Mouse (Mus musculus): ENCODE results near the gene 1700029I15Rik.

1700029I15Rik gene

GRCm38 (mm10) chr2:92374514-92374913 lies 7.8 kb upstream of the 1700029I15Rik start, which contains the start of the genes Pex16 and Large2:
TSS of gene Pex16 (plus strand) at chr2:92374676.
TSS of gene Large2 (minus strand) at chr2:92374869.
- peak; percentile 48 for DNase-seq

GRCm38 (mm10) chr2:92375099-92375623 lies 7.2 kb upstream of the 1700029I15Rik start:
- peak; percentile 86 for DNase-seq

DNA sequence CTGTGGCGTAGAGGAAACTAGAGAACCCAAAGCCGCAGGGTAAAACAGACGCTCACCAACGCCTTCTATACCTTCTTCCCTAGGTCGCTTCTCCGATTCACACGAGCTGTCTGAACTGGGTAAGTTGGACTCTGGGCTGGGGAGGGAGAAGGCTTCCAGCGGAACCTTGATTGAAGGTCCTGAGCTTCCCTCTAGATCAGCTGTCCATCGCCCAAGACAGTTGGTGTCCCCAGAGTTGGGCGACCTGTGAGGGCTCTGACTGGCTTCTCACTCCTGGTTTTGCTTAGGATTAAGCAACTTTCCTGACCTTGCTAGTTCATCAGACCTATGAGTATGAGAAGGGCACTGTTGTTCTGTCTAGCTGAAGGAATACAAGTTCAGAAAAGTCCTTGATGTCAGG lies 6.5 kb upstream of the 1700029I15Rik start:
- DNase-seq, result no peak

DNA sequence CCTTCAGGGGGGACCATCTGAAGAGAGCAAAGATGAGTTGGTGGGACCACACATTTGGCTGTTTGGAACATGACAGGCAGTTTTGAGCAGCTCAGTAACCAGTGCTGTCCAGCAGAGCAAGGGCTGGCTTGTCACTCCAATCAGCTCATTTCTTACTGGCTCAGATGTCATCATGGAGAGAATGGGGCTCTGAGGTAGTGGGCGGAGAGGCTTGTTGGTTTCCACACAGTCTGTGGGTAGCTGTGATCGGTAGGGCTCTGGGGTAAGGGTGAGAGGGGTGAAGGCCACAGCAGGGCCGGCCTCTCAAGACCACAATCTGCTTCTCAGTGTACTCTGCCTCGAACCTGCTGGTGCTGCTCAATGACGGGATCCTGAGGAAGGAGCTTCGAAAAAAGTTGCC lies 6.0 kb upstream of the 1700029I15Rik start:
- DNase-seq, result no peak

GRCm38 (mm10) chr2:92377320-92377719 lies 5.0 kb upstream of the 1700029I15Rik start:
- DNase-seq, result no peak

GRCm38 (mm10) chr2:92379783-92380494 lies 2.4 kb upstream of the 1700029I15Rik start:
- DNase-seq, result no peak

DNA sequence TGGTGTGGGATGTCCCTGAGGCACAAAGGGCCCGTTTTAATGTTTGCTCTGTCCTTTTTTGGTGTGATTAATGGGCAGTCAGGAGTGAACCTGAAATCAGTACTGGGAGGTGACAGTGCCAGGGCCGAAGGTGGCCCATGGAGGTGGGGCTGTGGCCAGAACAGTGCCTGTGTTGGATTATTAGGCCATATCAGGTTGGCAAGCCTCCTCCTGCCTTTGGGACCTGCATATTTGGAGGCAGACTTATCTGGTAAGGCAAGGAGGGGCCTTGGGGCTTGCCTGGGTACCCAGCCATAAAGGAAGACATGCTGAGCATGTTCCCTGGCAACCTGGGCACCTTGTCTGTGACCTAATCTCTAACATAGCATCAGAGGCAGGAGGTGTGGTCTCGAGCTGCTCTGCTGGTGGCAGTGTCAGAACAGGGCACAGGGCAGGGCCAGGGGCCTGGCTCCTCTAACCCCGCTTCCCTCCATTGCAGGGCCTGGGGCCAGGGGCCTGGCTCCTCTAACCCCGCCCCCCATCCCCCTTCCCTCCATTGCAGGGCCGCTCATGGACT lies 1.8 kb upstream of the 1700029I15Rik start:
- no peak for DNase-seq

DNA sequence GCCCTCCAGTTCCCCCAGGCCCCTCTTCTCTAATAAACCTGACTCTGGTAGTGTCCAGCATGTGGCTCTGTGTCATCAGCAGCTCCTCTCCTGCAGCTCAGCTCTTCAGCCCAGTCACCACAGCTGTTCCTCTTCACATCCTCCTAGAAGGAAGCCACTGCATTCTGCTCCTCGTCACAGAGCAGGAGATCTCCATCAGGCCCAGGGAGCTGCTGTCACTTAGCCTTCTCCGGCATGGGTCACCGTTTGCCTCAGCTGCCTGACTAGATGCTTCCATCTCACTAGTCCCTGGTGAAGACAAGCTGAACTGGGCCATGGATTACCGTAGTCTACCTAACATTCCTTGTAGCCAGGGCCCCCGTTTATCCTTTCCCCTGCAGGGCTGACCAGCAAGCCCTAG lies 1.2 kb upstream of the 1700029I15Rik start:
- DNase-seq, result no peak

GRCm38 (mm10) chr2:92382759-92383158 lies 421 bp downstream of the 1700029I15Rik start:
- no peak for DNase-seq

DNA sequence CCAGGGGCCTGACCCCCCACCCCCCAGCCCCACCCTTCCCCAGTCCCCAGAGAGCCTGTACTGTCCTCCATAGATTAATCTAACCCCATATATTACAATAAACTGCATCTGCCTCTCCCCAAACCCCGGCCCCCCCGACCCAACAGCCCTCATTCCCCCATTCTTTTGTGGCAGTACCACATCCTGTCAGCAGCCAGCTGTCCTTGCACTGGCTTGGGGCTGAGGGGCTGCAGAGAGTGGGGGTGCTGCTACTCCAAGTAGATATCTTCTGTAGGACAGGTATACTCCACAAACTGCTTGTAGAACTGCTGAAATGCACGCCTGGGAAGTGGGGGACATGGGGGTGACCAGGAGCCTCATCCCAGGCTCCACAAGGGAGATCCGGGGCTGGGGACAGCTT lies 1.8 kb downstream of the 1700029I15Rik start:
- DNase-seq, result no peak

DNA sequence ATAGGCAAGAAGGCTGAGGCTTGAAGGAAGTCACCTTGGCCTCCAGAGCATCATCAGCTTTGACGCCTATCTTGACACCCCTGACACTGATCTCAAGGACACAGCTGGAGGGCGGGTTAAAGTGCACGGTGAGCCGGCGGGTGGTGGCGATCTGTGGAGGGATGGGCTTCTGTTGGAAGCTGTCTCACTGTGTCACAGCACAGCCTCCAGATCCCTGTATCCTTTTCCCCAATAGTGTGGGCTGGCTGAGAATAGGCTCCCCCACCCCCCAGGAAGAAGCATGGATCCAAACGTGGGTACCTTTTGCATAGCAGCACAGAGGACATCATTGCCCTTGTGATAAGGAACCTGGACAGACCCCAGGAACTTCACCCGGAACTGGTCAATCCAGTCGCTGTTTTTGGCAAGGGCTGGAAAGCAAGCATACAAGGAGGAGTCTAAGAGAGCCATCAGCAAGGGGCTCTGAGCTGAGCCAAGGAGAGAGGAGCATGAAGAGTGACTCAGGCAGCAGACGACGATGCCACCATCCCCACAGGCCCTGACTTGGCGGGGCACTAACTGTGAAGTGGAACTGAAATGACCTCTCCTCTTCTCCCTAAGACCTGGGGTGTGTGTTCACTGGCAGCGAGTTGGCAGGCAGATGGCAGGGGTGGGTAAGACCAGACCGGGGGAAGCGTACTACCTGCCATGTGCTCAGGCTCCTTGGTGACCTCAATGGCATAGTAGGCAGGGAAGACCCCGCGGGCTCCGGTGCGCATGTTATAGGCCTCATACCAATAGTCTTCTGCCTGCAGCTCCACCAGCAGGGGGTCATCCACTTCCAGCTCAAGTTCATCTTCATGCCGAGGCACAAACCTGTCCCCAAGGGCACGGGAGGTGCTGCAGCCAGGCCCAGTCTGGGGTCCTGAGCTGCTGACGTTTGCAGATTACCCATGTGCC lies 3.0 kb downstream of the 1700029I15Rik start:
- DNase-seq, result no peak

- no peak for DNase-seq
Observed at GRCm38 (mm10) chr2:92386821-92387570, 4.7 kb downstream of the 1700029I15Rik start.

DNA sequence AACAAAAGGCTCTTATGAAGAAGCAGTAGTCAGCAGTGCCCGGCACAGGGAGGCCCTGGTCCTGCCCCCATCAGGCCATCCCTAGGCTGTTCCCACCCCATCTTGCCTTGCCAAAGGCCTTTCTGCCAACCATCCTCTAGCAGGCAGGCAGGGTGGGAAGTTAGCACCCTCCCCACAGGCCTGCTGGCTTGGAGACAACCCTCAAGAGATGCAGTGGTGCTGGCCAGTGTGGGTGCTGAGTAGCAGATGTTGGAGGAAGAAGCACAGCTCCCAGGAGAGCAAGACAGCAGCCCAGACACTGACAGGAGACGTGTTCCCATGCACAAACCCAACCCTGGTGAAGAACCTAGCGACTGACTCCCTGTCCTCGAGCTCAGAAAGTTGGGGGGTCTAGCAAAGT lies 5.3 kb downstream of the 1700029I15Rik start:
- DNase-seq, result no peak

DNA sequence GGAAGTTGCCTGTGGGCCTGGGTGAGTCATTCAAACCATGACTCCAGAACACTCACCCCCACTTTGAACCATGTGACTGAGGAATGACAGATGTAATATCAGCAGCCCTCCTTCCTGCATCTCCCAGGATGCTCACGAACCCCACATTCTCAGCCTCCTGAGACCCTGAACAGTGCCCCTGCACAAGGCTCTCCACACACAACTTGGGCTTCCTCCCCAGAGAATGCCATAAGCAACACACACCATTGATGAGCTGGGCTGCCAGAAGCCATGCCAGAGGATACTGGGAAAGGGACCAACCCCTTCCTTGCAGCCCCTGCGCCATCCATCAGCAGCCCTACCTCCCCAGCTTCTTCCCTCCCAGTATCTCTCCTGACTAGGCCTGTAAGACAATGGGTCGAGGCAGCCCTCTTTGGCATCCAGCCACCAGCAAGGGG lies 5.8 kb downstream of the 1700029I15Rik start:
- peak; percentile 36 for DNase-seq

- DNase-seq, result peak; percentile 85
Observed at GRCm38 (mm10) chr2:92388891-92389641, 6.7 kb downstream of the 1700029I15Rik start.

DNA sequence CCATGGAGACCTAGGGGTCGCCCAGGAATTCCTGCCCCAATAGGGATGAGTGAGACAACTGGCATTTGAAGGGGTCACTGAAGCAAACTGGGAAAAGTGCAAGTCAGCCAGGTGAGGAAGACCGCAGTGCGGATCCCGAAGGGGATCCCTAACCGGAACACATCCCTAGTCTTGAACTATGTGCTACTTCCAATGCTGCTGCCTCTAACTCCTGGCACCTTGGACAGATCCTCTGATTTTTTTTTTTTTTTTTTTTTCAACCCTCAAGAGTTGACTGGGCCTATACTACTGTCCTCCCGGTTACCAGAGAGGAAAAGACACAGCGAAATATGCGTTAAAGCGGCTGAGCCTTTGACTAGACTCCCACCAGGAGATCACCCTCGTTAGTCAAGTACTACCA lies 7.3 kb downstream of the 1700029I15Rik start:
- DNase-seq, result no peak

DNA sequence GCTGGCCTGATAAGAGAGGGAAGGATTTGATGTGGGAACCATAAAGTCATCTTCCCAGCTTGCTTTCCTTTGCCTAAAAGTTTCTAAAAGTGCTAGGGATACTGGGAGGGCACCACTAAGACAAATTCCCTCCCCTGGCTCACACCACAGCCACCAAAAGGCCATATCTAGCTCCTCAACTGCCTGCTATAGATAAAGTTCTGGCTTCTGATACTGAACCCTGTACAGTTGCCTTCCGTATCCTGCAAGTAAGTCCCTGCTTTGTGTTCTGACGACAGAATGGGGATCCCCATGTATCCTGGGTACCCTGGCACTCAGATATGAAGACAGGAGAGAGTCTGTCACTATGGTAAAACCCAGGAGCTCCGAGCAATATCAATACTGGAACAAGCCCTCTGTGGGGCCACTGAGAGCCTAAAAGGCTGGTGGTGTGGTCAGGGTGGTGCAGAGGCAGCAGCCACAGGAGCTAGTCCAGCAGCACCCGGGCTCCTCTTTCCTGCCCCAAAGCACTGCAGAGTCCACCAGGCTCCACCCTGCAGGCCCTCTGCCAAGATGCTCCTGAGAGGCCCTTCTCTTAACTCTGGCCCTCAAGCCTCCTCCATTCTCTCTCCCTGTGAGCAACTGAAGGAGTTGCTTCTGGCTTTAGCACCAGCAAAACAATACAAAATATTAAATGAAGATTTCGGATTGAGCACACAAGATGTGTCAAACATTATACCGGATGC lies 8.0 kb downstream of the 1700029I15Rik start:
- no peak for DNase-seq

DNA sequence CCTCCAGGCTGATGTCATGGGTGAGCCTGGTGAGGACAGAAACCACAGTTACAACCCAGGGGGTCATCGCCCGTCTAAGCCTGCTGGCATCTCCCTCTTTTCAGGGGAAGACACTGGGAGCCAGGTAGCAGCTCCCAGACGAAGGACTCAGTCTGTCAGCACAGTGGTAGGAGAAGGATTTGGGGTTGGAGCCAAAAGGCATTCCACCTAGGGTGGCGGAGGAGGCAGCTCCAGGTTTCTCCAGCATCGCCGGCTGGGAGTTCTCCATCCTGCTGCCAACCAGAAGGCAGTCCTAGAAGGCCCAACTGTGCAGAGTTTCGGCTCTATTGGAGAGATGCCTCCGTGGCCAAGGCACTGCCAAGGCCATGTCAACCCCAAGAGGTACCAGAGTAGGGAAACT lies 8.8 kb downstream of the 1700029I15Rik start:
- no peak for DNase-seq

DNA sequence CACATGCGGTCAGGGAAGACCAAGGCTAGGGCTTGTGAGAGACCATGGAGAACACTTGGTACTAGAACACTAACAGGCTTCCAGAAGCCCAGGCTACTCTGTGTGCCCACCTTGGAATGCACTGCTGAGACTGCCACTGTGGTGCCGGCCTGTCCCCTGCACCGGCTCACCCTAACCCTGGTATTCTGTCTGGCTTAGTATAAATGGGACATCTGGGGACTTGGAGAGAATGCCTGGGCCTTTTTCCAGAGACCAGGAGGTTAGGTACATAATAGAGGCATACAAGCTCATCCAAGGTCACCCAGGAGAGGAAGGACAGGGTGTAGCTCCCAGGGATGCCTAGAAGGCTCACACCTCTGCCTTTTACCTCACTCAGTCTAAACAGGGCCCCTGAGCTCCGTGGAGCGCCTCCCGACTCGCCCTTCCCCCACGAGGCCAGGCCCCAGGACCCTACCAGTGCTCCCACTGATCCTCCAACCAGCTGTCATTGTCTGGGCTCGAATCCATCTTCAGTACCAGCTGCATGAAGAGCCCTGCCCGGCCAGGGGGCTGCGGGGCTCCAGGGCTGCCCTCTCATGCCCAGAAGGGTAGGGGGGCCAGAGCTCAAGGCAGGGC lies 9.5 kb downstream of the 1700029I15Rik start:
- no peak for DNase-seq

All from right cerebral cortex, postnatal 4 days (tissue).